Mouse (Mus musculus) liver, embryonic 14.5 days (tissue): ENCODE data around the gene Gm7030.
"Not testable (repeated sequence)": the region's sequence is repeated elsewhere in the genome, so short reads cannot be mapped to it uniquely, and the experiment has no call there.

Experiments
- CTCF ChIP-seq: IDR thresholded peaks from 2 replicates; pipeline ENCODE4 v1.5.1; 2016; ENCODE audit warnings: antibody characterized with exemption, low read depth, control low read depth
- EP300 ChIP-seq: IDR thresholded peaks from 2 replicates; pipeline ENCODE4 v1.6.1; 2016; ENCODE audit warnings: antibody characterized with exemption, low read depth

GRCm38 (mm10) chr17:36169094-36169493, 39.9 kb upstream of the Gm7030 start:
- TF ChIP-seq EP300, CTCF: not testable (repeated sequence)
